Mouse (Mus musculus) lung, adult 2 months (tissue): Measurements from ENCODE around the gene Sorbs2.

ENCODE experiments used
- CTCF ChIP-seq: fragments of 200-500 bp; IDR thresholded peaks from 2 replicates; pipeline ENCODE4 v1.5.1; 2011; ENCODE audit warnings: mild to moderate bottlenecking, low read length, control low read depth; ENCODE audit not compliant: insufficient read depth
- POLR2A ChIP-seq: fragments of 200-500 bp; IDR thresholded peaks from 2 replicates; pipeline ENCODE4 v1.6.1; 2011; ENCODE audit warnings: low read depth, mild to moderate bottlenecking, control low read depth, low read length, borderline replicate concordance; ENCODE audit errors: extremely low read depth

DNA sequence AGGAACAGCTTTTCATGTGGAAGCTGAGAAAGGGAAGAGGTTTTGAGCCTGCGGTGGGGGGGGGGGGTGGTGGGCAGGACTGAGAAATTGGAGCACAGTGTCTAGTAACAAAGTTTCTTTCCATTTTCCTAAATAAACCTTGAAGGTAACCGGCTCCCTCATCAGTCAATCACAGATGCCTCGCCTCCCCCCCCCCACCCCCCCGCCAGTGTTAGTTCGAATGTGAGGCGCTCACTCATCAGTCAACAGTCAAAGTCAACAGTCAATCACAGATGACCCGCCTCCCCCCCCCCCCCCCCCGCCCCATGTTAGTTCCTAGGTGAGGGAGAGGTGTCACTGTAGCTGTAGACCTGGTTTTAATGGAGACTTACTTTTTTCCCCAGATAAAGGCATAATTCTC, 123.4 kb downstream of the Sorbs2 start:
- TF ChIP-seq CTCF (no peak), POLR2A (no peak)
